Mouse (Mus musculus) T-helper 17 cell (primary cell): ENCODE data around the gene Vmn2r90.
"Not testable (repeated sequence)": the region's sequence is repeated elsewhere in the genome, so short reads cannot be mapped to it uniquely, and the experiment has no call there.

Experiments used
- in situ Hi-C, 2 experiments: fragments of 300-600 bp; cut with MboI, MseI; formaldehyde crosslinking; loops; 1 replicate in 1 of 2; 2 replicates in 1 of 2; pipeline ENCODE4 v1.15.1; 2025; ENCODE audit warnings: high pct_unique_total_duplicates in 2 of 2

The Vmn2r90 gene

GRCm38 (mm10) chr17:17703447-17703846 is at the start of gene Vmn2r90:
Gene Vmn2r90 (plus strand): TSS chr17:17703747.
- in situ Hi-C loops = no loop called here

- in situ Hi-C loops = no loop called here
Measured at GRCm38 (mm10) chr17:17654997-17655828, 48.3 kb upstream of the Vmn2r90 start.

- in situ Hi-C loops = no loop called here
Measured at GRCm38 (mm10) chr17:17655829-17656176, 47.7 kb upstream of the Vmn2r90 start.

- in situ Hi-C loops = loop anchor here (5.0 to 10.0 kb wide), 2 partner anchors 1164 to 1209 kb away; no protein-coding TSS in a partner anchor
Measured at GRCm38 (mm10) chr17:17678781-17679180, 24.8 kb upstream of the Vmn2r90 start.

GRCm38 (mm10) chr17:17690659-17691058 is 12.9 kb upstream of the Vmn2r90 start:
- in situ Hi-C loops = no loop called here

GRCm38 (mm10) chr17:17732396-17732795 is 28.8 kb downstream of the Vmn2r90 start:
- in situ Hi-C loops = not testable (repeated sequence)

GRCm38 (mm10) chr17:17738635-17739034 is 35.1 kb downstream of the Vmn2r90 start:
- in situ Hi-C loops = loop anchor here in 1 of 2 experiments (5.0 kb wide), 1 partner anchor 336 kb away; the partner anchor contains the start of gene Lix1

GRCm38 (mm10) chr17:17739300-17739699 is 35.8 kb downstream of the Vmn2r90 start:
- in situ Hi-C loops = loop anchor here in 1 of 2 experiments (5.0 kb wide), 1 partner anchor 337 kb away; the partner anchor contains the start of gene Lix1

GRCm38 (mm10) chr17:17739936-17740335 is 36.4 kb downstream of the Vmn2r90 start:
- in situ Hi-C loops = loop anchor here in 1 of 2 experiments (5.0 kb wide), 1 partner anchor 338 kb away; the partner anchor contains the start of gene Lix1

GRCm38 (mm10) chr17:17741516-17741915 is 38.0 kb downstream of the Vmn2r90 start:
- in situ Hi-C loops = not testable (repeated sequence)

GRCm38 (mm10) chr17:17749371-17749770 is 45.8 kb downstream of the Vmn2r90 start:
- in situ Hi-C loops = not testable (repeated sequence)

GRCm38 (mm10) chr17:17762614-17763293 is 59.2 kb downstream of the Vmn2r90 start:
- in situ Hi-C loops = loop anchor here in 1 of 2 experiments (5.0 kb wide), 1 partner anchor 85 kb away; no protein-coding TSS in a partner anchor

GRCm38 (mm10) chr17:17764206-17764605 is 60.7 kb downstream of the Vmn2r90 start:
- in situ Hi-C loops = loop anchor here in 1 of 2 experiments (5.0 kb wide), 1 partner anchor 83 kb away; no protein-coding TSS in a partner anchor

- in situ Hi-C loops = loop anchor here (5.0 kb wide), 1 partner anchor 131 kb away; no protein-coding TSS in a partner anchor
Measured at GRCm38 (mm10) chr17:17766481-17766880, 62.9 kb downstream of the Vmn2r90 start.
